Mouse (Mus musculus) adrenal gland, postnatal 25 days (tissue): ENCODE measurements around the gene Hoxa6. TPM values are rescaled to one million over a fixed set of nuclear protein-coding genes. Genes with fewer than 3 reads are reported as not detected.

Experiments
- DNase-seq: peaks from one replicate; pipeline ENCODE4 v3.0.0; 2021; ENCODE audit warnings: mixed read lengths
- total RNA-seq: library from RNA; stranded (reverse); gene quantifications from 2 replicates; pipeline ENCODE4 v1.2.3, GENCODE M21; 2021

The Hoxa6 gene
- total RNA-seq, 1 experiment from 2014 or later, result 3.1 TPM

- no peak for DNase-seq
Observed at GRCm38 (mm10) chr6:52241001-52241621, 32.6 kb upstream of the Hoxa6 start.

GRCm38 (mm10) chr6:52240389-52241000 lies 32.0 kb upstream of the Hoxa6 start, which contains the start of gene Hoxa10:
Gene Hoxa10 (minus strand): TSS chr6:52240854.
- DNase-seq, result peak; percentile 79

GRCm38 (mm10) chr6:52239625-52240388 lies 31.3 kb upstream of the Hoxa6 start:
- DNase-seq, result no peak

- DNase-seq, result no peak
Observed at GRCm38 (mm10) chr6:52238976-52239375, 30.5 kb upstream of the Hoxa6 start.

GRCm38 (mm10) chr6:52238155-52238545 lies 29.6 kb upstream of the Hoxa6 start:
- no peak for DNase-seq

GRCm38 (mm10) chr6:52237346-52238154 lies 29.0 kb upstream of the Hoxa6 start:
- DNase-seq, result no peak

GRCm38 (mm10) chr6:52236806-52237205 lies 28.3 kb upstream of the Hoxa6 start:
- no peak for DNase-seq

- no peak for DNase-seq
Observed at GRCm38 (mm10) chr6:52235866-52236265, 27.3 kb upstream of the Hoxa6 start.

GRCm38 (mm10) chr6:52235267-52235666 lies 26.7 kb upstream of the Hoxa6 start:
- no peak for DNase-seq

- no peak for DNase-seq
Observed at GRCm38 (mm10) chr6:52234428-52235140, 26.1 kb upstream of the Hoxa6 start.

GRCm38 (mm10) chr6:52233546-52234427 lies 25.3 kb upstream of the Hoxa6 start:
- DNase-seq, result no peak

GRCm38 (mm10) chr6:52232984-52233545 lies 24.5 kb upstream of the Hoxa6 start:
- DNase-seq, result no peak

GRCm38 (mm10) chr6:52232568-52232965 lies 24.0 kb upstream of the Hoxa6 start:
- no peak for DNase-seq

GRCm38 (mm10) chr6:52231885-52232567 lies 23.5 kb upstream of the Hoxa6 start:
- DNase-seq, result no peak

GRCm38 (mm10) chr6:52230516-52231165 lies 22.1 kb upstream of the Hoxa6 start, which contains the start of gene Hoxa9:
Gene Hoxa9 (minus strand): TSS chr6:52231089.
- DNase-seq, result no peak

GRCm38 (mm10) chr6:52229558-52230416 lies 21.3 kb upstream of the Hoxa6 start:
- DNase-seq, result no peak

GRCm38 (mm10) chr6:52228475-52229465 lies 20.2 kb upstream of the Hoxa6 start:
- no peak for DNase-seq
